Mouse (Mus musculus): ENCODE results near the gene Adgrl2.

Gene Adgrl2

GRCm38 (mm10) chr3:148885184-148885583, 105.2 kb downstream of the Adgrl2 start:
- no peak for DNase-seq (ENCODE audit: low read depth, low spot score)

GRCm38 (mm10) chr3:148881431-148881830, 108.9 kb downstream of the Adgrl2 start:
- no peak for DNase-seq (ENCODE audit: low read depth, low spot score)

- no peak for DNase-seq (ENCODE audit: low read depth, low spot score)
These were observed 117.8 kb downstream of the Adgrl2 start for GRCm38 (mm10) chr3:148872563-148872962.

- DNase-seq (ENCODE audit: low read depth, low spot score): no peak
These were observed 118.4 kb downstream of the Adgrl2 start for GRCm38 (mm10) chr3:148871792-148872464.

- no peak for DNase-seq (ENCODE audit: low read depth, low spot score)
These were observed 122.7 kb downstream of the Adgrl2 start for GRCm38 (mm10) chr3:148867618-148868017.

- DNase-seq (ENCODE audit: low read depth, low spot score): no peak
These were observed 123.7 kb downstream of the Adgrl2 start for GRCm38 (mm10) chr3:148866633-148867032.

- no peak for DNase-seq (ENCODE audit: low read depth, low spot score)
These were observed 124.3 kb downstream of the Adgrl2 start for GRCm38 (mm10) chr3:148866053-148866452.

GRCm38 (mm10) chr3:148865234-148865633, 125.1 kb downstream of the Adgrl2 start:
- no peak for DNase-seq (ENCODE audit: low read depth, low spot score)

GRCm38 (mm10) chr3:148861860-148862259, 128.5 kb downstream of the Adgrl2 start:
- DNase-seq (ENCODE audit: low read depth, low spot score): no peak

GRCm38 (mm10) chr3:148854306-148854910, 135.9 kb downstream of the Adgrl2 start:
- no peak for DNase-seq (ENCODE audit: low read depth, low spot score)

GRCm38 (mm10) chr3:148853372-148853771, 137.0 kb downstream of the Adgrl2 start:
- no peak for DNase-seq (ENCODE audit: low read depth, low spot score)

GRCm38 (mm10) chr3:148852556-148852955, 137.8 kb downstream of the Adgrl2 start:
- no peak for DNase-seq (ENCODE audit: low read depth, low spot score)

GRCm38 (mm10) chr3:148850821-148851220, 139.5 kb downstream of the Adgrl2 start:
- no peak for DNase-seq (ENCODE audit: low read depth, low spot score)

- no peak for DNase-seq (ENCODE audit: low read depth, low spot score)
These were observed 142.0 kb downstream of the Adgrl2 start for GRCm38 (mm10) chr3:148848366-148848765.

- DNase-seq (ENCODE audit: low read depth, low spot score): no peak
These were observed 146.2 kb downstream of the Adgrl2 start for GRCm38 (mm10) chr3:148844182-148844581.

GRCm38 (mm10) chr3:148842533-148842932, 147.8 kb downstream of the Adgrl2 start:
- DNase-seq (ENCODE audit: low read depth, low spot score): no peak

- no peak for DNase-seq (ENCODE audit: low read depth, low spot score)
These were observed 151.5 kb downstream of the Adgrl2 start for GRCm38 (mm10) chr3:148838835-148839296.

- no peak for DNase-seq (ENCODE audit: low read depth, low spot score)
These were observed 152.1 kb downstream of the Adgrl2 start for GRCm38 (mm10) chr3:148838095-148838834.

- DNase-seq (ENCODE audit: low read depth, low spot score): no peak
These were observed 155.2 kb downstream of the Adgrl2 start for GRCm38 (mm10) chr3:148835136-148835535.

- no peak for DNase-seq (ENCODE audit: low read depth, low spot score)
These were observed 157.1 kb downstream of the Adgrl2 start for GRCm38 (mm10) chr3:148833070-148833769.

GRCm38 (mm10) chr3:148832001-148832400, 158.4 kb downstream of the Adgrl2 start:
- DNase-seq (ENCODE audit: low read depth, low spot score): no peak

- no peak for DNase-seq (ENCODE audit: low read depth, low spot score)
These were observed 161.8 kb downstream of the Adgrl2 start for GRCm38 (mm10) chr3:148828519-148828918.
